Mouse (Mus musculus) limb, embryonic 13.5 days (tissue): Measurements from ENCODE around the gene Atf7ip2. TPM values are rescaled to one million over a fixed set of nuclear protein-coding genes. Genes with fewer than 3 reads are reported as not detected.
"Not testable (repeated sequence)": the region's sequence is repeated elsewhere in the genome, so short reads cannot be mapped to it uniquely, and the experiment has no call there.

Experiments used
- ATAC-seq: fragments of 200-750 bp; cut with Nextera tagmentation; 2 replicates; pipeline ENCODE4 v1.8.0; 2017; ENCODE audit warnings: low read depth, moderate number of reproducible peaks, moderate TSS enrichment; ENCODE audit not compliant: low FRiP score
- H3K27ac ChIP-seq: fragments of 300-500 bp; sonication (generic); 2 replicates; pipeline ENCODE4 v1.5.1; 2015; ENCODE audit warnings: inconsistent platforms, mild to moderate bottlenecking, moderate library complexity
- H3K27me3 ChIP-seq: fragments of 300-500 bp; sonication (generic); 2 replicates; pipeline ENCODE4 v1.6.1; 2015; ENCODE audit warnings: mild to moderate bottlenecking, inconsistent platforms
- H3K36me3 ChIP-seq: fragments of 300-500 bp; sonication (generic); 2 replicates; pipeline ENCODE4 v1.6.1; 2015; ENCODE audit warnings: inconsistent platforms, mild to moderate bottlenecking, moderate library complexity
- H3K4me1 ChIP-seq: fragments of 300-500 bp; sonication (generic); 2 replicates; pipeline ENCODE4 v1.6.1; 2015; ENCODE audit warnings: inconsistent platforms
- H3K4me2 ChIP-seq: fragments of 300-500 bp; sonication (generic); replicated peaks from 2 replicates; pipeline ENCODE4 v1.6.1; 2015; ENCODE audit warnings: inconsistent platforms, mild to moderate bottlenecking, moderate library complexity
- H3K4me3 ChIP-seq: fragments of 300-500 bp; sonication (generic); 2 replicates; pipeline ENCODE4 v1.5.1; 2015; ENCODE audit warnings: moderate library complexity, mild to moderate bottlenecking, inconsistent platforms
- H3K9ac ChIP-seq: fragments of 300-500 bp; sonication (generic); 2 replicates; pipeline ENCODE4 v1.6.1; 2015; ENCODE audit warnings: mild to moderate bottlenecking, inconsistent platforms
- H3K9me3 ChIP-seq: fragments of 300-500 bp; sonication (generic); 2 replicates; pipeline ENCODE4 v1.6.1; 2016; ENCODE audit warnings: inconsistent platforms
- WGBS: fragments of 180-500 bp; shearing (Covaris S2); methylation state at CpG from one replicate; pipeline ENCODE4 v1.1.7; 2015; 5-methylcytosine and 5-hydroxymethylcytosine counted together
- polyA plus RNA-seq: library from polyadenylated mRNA; unstranded; fragments of >200 nt; fragmentation: Nextera tagmentation; extraction: Ambion mirVana; gene quantifications from 2 replicates; pipeline ENCODE4 v1.2.1, GENCODE M21; 2015

The Atf7ip2 gene
- polyA plus RNA-seq, 1 experiment from 2014 or later = 1.3 TPM

DNA sequence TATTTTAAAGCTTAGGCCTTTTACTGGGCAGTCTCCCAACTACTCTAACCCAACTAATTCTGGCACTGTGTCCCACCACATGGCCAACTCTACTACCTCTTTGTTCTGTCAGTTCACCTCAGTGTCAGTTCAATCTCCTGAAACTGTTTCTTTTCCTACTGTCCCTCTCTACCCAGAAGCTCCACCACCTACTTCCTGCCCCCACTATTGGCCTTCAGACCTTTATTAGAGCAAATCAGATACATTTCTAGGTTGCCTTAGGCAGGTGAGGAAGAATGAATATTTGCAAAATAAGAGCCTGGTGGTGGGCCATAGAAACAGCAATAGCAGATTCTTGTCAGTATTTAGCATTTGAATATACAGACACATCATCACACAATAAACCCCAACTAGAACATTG lies 44.1 kb downstream of the Atf7ip2 start:
- no peak overlapping the region for H3K4me2 ChIP-seq
- no peaks in the 10 kb centered on the region for H3K9me3 ChIP-seq
- H3K4me3 ChIP-seq = no peak overlapping the region
- no peaks in the 10 kb centered on the region for H3K27me3 ChIP-seq
- no peaks in the 10 kb centered on the region for H3K4me1 ChIP-seq
- no peak overlapping the region for H3K27ac ChIP-seq
- H3K36me3 ChIP-seq = no peaks in the 10 kb centered on the region
- no peak overlapping the region for H3K9ac ChIP-seq
- no peak for ATAC-seq

DNA sequence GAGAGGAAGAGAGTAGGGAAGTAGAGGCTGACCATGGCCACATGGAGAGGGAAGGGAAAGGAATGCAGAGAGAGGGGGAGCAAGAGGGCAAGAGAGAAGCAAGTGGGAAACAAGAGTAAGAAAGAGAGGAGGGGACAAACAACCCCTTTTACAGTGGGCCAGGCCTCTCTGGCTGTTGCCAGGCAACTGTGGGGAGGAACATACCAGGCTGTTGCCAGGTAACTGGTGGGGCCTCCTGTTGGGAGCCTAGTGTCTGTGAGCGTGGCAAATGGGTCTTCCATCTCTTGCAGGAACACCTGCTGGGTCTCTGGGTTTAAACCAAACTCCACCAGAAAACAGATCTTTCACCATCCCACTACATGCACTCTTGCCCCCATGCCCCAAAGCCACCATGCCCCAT lies 61.5 kb downstream of the Atf7ip2 start:
- H3K27ac ChIP-seq = no peak overlapping the region
- H3K9me3 ChIP-seq = no peaks in the 10 kb centered on the region
- no peaks in the 10 kb centered on the region for H3K36me3 ChIP-seq
- no peak overlapping the region for H3K4me2 ChIP-seq
- no peaks in the 10 kb centered on the region for H3K4me1 ChIP-seq
- no peak overlapping the region for H3K9ac ChIP-seq
- 57% methylated on average over 1 of the region's 1 CpGs for WGBS
- H3K4me3 ChIP-seq = no peak overlapping the region
- H3K27me3 ChIP-seq = no peaks in the 10 kb centered on the region
- ATAC-seq = no peak

DNA sequence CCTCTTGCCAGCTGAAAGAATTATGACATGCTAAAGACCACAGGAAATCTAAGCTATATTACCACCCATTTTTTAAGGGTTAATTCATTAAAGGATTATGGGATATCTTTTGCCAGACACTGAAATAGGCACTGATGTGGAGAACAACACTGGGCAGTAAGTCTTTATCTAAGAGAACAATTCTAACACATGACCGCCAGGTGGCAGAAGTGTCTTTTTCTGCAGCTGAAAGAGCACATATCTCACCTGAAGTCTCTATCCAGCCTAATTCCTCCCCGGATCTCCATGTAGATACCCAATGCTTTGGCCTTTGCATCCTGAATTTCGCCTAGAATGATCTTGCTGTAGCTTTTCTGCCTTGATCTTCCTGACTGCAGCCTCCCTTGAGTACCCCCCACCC lies 79.7 kb downstream of the Atf7ip2 start:
- Histone ChIP-seq H3K27ac (no peak overlapping the region), H3K9ac (no peak overlapping the region), H3K36me3 (no peaks in the 10 kb centered on the region), H3K4me2 (no peak overlapping the region), H3K4me1 (no peaks in the 10 kb centered on the region), H3K9me3 (peaks cover 3% of the 10 kb centered on the region; the same call in 1 of the 2 replicates), H3K4me3 (no peak overlapping the region), H3K27me3 (no peaks in the 10 kb centered on the region)
- no peak for ATAC-seq
- 18% methylated on average over 3 of the region's 3 CpGs for WGBS

DNA sequence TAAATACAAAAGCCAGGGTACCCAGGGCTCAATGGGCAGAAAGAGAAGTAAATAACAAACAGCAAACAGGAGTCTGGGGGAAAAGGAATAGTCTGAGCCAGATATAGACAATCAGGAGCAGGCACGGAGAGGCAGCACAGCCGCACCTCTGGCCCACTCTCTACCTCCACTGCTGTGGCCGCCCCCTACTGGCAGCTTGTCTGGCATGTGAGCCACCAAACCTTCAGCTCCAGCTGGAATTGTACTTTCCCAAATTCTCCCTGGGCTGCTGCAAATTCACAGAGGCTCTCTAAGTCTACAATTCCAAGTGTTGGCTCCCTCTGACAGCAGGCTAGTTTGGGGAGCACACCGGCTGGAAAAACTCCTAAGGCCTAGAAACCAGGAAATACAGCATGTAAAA lies 82.0 kb downstream of the Atf7ip2 start:
- Histone ChIP-seq H3K9ac (no peak overlapping the region), H3K36me3 (no peaks in the 10 kb centered on the region), H3K4me1 (no peaks in the 10 kb centered on the region), H3K27ac (no peak overlapping the region), H3K27me3 (no peaks in the 10 kb centered on the region), H3K4me2 (no peak overlapping the region), H3K4me3 (no peak overlapping the region), H3K9me3 (peaks cover 3% of the 10 kb centered on the region; the same call in 1 of the 2 replicates)
- no peak for ATAC-seq
- 69% methylated on average over 4 of the region's 4 CpGs for WGBS

DNA sequence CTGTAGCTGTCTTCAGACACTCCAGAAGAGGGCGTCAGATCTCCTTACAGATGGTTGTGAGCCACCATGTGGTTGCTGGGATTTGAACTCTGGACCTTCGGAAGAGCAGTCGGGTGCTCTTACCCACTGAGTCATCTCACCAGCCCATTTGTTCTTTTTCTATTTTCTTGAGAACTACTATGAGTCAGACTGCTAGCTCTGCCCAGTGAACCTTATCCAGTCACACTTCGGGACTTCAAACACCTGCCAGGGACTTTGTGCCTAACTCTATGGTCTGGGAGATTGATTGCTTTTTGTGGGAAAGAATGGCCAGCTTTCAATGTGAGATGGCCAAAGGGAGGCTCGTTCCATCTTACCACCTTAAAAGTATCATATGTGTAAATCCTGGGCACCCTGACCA lies 84.3 kb downstream of the Atf7ip2 start:
- not testable (repeated sequence) for H3K36me3 ChIP-seq, H3K9ac ChIP-seq, H3K4me1 ChIP-seq, H3K4me3 ChIP-seq, H3K4me2 ChIP-seq, H3K27ac ChIP-seq, ATAC-seq, H3K27me3 ChIP-seq, H3K9me3 ChIP-seq
- 76% methylated on average over 5 of the region's 5 CpGs for WGBS

DNA sequence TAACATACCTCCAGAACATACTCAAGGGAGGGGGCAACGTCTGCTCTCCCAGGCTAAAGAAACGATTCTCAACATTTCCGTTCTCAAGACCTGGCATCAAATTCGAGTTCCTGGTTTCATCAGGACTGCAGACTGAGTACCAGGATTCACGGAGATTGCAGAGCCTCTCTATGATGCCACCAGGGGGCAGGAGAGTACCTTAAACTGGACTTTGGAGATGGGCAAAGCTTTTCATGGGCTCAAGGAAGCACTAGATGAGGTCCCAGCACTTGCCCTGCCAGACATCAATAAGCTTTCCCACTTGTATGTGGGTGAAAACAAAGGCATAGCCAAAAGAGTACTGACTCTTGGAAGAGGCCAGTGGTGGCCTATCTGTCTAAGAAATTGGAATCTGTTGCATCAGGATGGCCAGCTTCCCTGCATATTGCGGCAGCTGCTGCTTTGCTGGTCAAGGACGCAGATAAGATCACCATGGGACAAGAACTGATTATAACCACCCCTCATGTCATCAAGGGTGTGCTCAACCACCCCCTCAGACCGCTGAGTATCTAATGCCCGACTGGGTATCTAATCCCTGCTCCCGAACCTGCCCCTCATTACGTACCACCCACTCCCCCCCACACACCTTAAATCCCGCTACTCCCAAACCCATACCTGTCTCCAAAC lies 87.9 kb downstream of the Atf7ip2 start:
- ATAC-seq = 0 out of 2 replicates have a peak, but pooled peaks have one; percentile 28
- no peaks in the 10 kb centered on the region for H3K36me3 ChIP-seq
- H3K4me3 ChIP-seq = no peak overlapping the region
- H3K4me1 ChIP-seq = peaks cover under 1% of the 10 kb centered on the region; the same call in 1 of the 2 replicates
- H3K4me2 ChIP-seq = no peak overlapping the region
- H3K27me3 ChIP-seq = no peaks in the 10 kb centered on the region
- no peak overlapping the region for H3K27ac ChIP-seq
- 49% methylated on average over 12 of the region's 12 CpGs for WGBS
- no peak overlapping the region for H3K9ac ChIP-seq
- H3K9me3 ChIP-seq = no peaks in the 10 kb centered on the region

DNA sequence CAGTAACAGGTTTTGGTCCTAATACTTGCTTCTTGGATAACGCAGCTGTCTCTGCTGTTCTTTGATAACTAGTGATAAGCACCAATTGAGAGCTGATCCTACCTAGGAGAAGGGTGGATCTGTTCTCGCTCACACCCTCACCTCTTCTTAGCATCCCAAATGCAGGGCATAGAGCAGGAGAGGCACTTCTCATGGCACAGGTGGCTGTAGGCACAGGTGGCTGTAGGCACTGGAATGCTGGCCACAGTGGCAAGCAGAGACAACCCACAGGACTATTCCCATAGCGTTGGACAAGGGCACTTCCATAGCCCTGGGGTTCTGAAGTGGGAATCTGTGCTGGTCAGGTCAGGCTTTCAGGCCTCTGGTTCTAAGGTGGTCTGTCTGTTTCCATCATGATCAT lies 89.4 kb downstream of the Atf7ip2 start:
- Histone ChIP-seq H3K4me2 (no peak overlapping the region), H3K27me3 (no peaks in the 10 kb centered on the region), H3K27ac (no peak overlapping the region), H3K9me3 (no peaks in the 10 kb centered on the region), H3K9ac (no peak overlapping the region), H3K4me1 (peaks cover 15% of the 10 kb centered on the region), H3K4me3 (no peak overlapping the region), H3K36me3 (no peaks in the 10 kb centered on the region)
- WGBS = 87% methylated on average over 3 of the region's 3 CpGs
- no peak for ATAC-seq

DNA sequence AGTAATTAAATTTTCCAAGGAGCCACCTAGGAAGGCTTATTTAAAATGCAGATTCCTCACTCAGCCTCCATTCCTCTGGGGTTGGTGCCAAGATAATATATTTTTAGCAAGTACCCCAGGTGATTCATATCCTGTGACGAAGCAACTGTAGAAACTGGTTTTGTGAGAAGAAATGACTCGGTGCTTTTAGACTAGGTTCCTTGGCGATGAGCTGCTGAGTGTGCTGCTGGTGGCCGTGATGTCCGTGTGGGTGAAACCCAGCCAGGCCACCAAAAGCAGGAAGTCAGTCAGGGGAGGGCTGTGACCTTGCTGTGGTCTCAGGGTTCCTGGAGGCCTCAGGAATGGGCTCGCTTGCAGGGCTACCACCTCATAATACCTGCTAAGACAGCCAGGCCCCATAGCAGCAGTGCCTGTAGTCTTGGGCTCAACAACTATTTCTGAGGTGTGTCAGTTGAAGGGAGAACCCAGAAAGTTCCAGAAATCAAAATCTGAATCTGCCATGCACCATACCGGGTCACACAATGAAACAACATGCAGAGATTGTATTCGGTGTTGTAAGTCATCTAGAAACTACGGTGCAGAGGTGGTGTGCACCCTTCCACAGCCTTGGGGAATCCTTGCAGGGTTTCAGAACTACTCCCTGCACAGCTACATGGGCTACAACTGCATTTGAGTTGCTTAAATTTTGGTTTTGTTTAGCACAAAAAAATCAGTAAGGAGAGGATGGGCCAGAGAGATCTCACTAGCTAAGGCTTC lies 94.2 kb downstream of the Atf7ip2 start:
- H3K9ac ChIP-seq = no peak overlapping the region
- no peaks in the 10 kb centered on the region for H3K36me3 ChIP-seq
- H3K27ac ChIP-seq = no peak overlapping the region
- no peak for ATAC-seq
- peaks cover 20% of the 10 kb centered on the region for H3K4me1 ChIP-seq
- 70% methylated on average over 9 of the region's 9 CpGs for WGBS
- no peaks in the 10 kb centered on the region for H3K27me3 ChIP-seq
- no peaks in the 10 kb centered on the region for H3K9me3 ChIP-seq
- H3K4me2 ChIP-seq = no peak overlapping the region
- no peak overlapping the region for H3K4me3 ChIP-seq

DNA sequence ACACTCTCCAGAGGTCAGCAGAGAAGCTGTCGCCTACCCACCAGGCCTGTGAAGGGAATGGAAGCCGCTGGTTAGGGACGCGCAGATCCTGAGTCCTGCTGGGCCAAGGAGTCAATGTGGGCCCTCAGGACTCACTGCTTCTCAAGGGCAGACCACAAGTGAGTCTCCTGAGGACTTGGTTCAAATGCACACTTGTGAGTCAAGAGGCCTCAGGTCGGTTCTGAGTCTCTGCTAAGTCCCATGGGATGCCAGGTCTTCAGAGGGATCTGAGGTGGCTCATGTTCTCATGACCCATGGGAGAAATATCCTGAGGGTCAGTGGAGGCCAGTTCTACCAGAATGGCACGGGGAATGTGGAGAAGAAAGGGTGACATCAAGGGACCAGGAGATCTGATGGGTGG lies 95.6 kb downstream of the Atf7ip2 start:
- no peak overlapping the region for H3K9ac ChIP-seq
- H3K4me3 ChIP-seq = no peak overlapping the region
- no peaks in the 10 kb centered on the region for H3K9me3 ChIP-seq
- no peak overlapping the region for H3K27ac ChIP-seq
- 88% methylated on average over 6 of the region's 6 CpGs for WGBS
- no peak for ATAC-seq
- H3K27me3 ChIP-seq = no peaks in the 10 kb centered on the region
- H3K4me1 ChIP-seq = peaks cover 20% of the 10 kb centered on the region
- H3K4me2 ChIP-seq = no peak overlapping the region
- H3K36me3 ChIP-seq = no peaks in the 10 kb centered on the region

DNA sequence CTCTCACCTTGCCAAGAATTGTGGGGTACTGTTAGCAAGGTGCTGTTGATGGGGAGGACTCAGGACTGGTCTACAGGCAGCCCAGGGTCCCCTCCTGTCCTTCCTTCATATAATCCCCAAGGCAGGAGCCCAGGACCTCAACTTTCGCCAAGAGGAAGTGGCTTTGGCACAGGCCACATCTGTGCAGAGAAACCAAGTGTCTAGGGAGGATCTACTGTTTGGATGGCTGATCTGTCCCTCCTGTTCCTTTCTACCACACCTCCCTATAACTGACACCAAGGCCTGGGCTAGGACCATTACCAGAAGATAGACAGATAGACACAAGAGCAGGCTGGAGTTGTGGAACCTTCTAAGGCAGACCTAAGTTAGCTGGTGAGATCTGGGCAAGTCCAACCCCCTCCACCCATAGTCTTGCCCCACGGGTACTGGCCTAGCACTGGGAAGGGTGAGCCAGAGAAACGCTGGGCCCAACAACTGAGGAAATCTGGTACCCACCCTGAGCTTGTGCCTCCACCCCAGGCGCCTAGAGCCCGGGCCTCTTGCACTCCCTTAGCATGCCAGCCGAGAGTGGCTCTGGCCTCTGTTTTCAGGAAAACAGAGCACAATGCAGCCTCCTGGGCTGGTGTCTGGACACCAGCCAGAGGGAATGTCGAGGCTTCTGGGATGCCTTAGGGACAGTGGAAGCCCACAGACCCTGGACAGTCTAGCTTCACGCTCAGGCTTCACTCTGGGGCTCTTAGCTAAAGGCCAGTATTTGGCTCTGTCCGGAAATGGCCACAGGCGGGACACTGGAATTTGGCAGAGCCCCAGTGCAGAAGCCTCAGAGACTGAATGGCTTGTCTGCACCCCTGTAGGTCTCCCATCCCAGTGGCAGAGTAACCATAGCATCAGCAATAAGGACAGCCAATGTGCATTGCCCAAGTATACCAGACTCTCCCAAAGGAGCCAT lies 105.5 kb downstream of the Atf7ip2 start:
- Histone ChIP-seq H3K4me2 (no peak overlapping the region), H3K9me3 (peaks cover 8% of the 10 kb centered on the region; the same call in 1 of the 2 replicates), H3K36me3 (no peaks in the 10 kb centered on the region), H3K27ac (no peak overlapping the region), H3K9ac (no peak overlapping the region), H3K27me3 (peaks cover 5% of the 10 kb centered on the region; the same call in 1 of the 2 replicates), H3K4me3 (no peak overlapping the region), H3K4me1 (peaks cover 11% of the 10 kb centered on the region; the same call in 1 of the 2 replicates)
- ATAC-seq = no peak
- WGBS = 89% methylated on average over 10 of the region's 10 CpGs

DNA sequence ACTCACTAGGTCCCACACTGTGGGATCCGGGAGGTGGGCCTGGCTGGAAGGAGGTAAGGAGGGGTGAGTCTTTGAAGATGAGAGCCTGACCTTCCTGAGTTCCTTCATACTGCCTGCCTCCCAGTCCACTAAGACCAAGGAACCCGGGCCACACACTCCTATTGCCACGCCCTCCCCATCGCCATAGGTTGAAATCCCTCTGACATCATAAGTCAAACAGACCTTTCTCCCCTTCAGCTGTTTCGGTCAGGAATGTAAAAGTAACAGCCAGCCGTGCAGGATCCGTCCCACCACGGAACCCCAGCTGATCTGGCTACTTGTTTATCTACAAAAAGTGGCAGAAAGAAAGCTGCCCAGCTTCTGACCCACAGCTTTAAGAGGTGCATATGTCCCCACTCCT lies 107.1 kb downstream of the Atf7ip2 start:
- H3K9me3 ChIP-seq = peaks cover 8% of the 10 kb centered on the region; the same call in 1 of the 2 replicates
- H3K27ac ChIP-seq = no peak overlapping the region
- no peaks in the 10 kb centered on the region for H3K36me3 ChIP-seq
- peaks cover 5% of the 10 kb centered on the region; the same call in 1 of the 2 replicates for H3K27me3 ChIP-seq
- peak; percentile 55; the same call in 1 of the 2 replicates for ATAC-seq
- H3K4me3 ChIP-seq = no peak overlapping the region
- H3K4me2 ChIP-seq = peak overlapping the region; percentile 16; the same call in 1 of the 2 replicates
- 30% methylated on average over 8 of the region's 8 CpGs for WGBS
- H3K9ac ChIP-seq = no peak overlapping the region
- peaks cover 11% of the 10 kb centered on the region; the same call in 1 of the 2 replicates for H3K4me1 ChIP-seq
